ENCODE assay signal across 8 mouse cellular contexts in the genomic region with DNA sequence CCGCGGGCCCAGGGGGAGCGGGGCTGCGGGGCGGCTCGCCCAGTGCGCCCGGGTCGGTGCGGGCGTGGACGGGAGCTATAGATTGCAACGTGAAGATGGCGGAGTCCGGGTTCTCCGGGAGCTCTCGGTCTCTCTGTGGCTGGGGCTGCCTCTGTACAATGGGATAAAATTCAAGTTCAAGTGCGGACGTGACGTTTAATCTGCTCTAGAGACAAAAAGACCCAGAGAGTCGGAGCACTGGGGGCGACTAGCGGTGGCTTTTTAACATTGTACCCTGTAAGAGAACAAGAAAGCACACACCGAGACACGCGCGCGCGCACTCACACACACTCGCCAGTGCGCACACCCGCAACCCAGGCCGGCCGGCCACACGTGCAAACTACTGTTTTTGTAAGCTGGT. TPM values are rescaled to one million over a fixed set of nuclear protein-coding genes. Genes with fewer than 3 reads are reported as not detected.
DNase-seq lines count a peak whose midpoint lies in the region; ATAC-seq and TF ChIP-seq lines count a peak whose summit lies in the region.

No protein-coding gene starts in this region.

- no peaks in the 10 kb centered on the region for H3K4me1 ChIP-seq in ES-Bruce4 (ENCODE audit: control insufficient read depth, insufficient read depth, low read length)
- H3K4me1 ChIP-seq in forebrain, embryonic 16.5 days (replicated peaks; ENCODE audit: control insufficient read depth, insufficient read depth, low read length) = peaks cover 31% of the 10 kb centered on the region
- H3K4me1 ChIP-seq in megakaryocyte, embryonic 14.5 days = peaks cover 21% of the 10 kb centered on the region

- WGBS in forebrain, embryonic 16.5 days = under 1% methylated on average over 35 of the region's 35 CpGs

- TF ChIP-seq POLR2A in ES-Bruce4 (IDR thresholded peaks at IDR 0.05; ENCODE audit: insufficient read depth, low read length) = no peak

- no peaks in the 10 kb centered on the region for H3K9me3 ChIP-seq in ES-Bruce4 (replicated peaks; ENCODE audit: control insufficient read depth, insufficient read depth, low read length, poor library complexity, severe bottlenecking)
- H3K9me3 ChIP-seq in forebrain, embryonic 16.5 days (ENCODE audit: control insufficient read depth, low read length) = no peaks in the 10 kb centered on the region
- no peaks in the 10 kb centered on the region for H3K9me3 ChIP-seq in megakaryocyte, embryonic 14.5 days

- peak; percentile 78 for DNase-seq in adrenal gland, postnatal 14 days
- DNase-seq in left cerebral cortex, adult 9 months (ENCODE audit: low spot score in 2 of 2) = peak; percentile 70 to 79
- DNase-seq in right cerebral cortex, postnatal 4 days = peak; percentile 76
- no peak for DNase-seq in c-Kit-positive CD71-positive TER-119-positive erythroid progenitor cells, embryonic 14.5 days (ENCODE audit: low spot score)

- peak; percentile 14 for TF ChIP-seq CTCF in ES-Bruce4 (IDR thresholded peaks at IDR 0.05; ENCODE audit: low read depth, low read length)

- H3K9ac ChIP-seq in ES-Bruce4 (ENCODE audit: low read depth, poor library complexity, severe bottlenecking) = peak overlapping the region; percentile 88
- H3K9ac ChIP-seq in forebrain, embryonic 16.5 days (replicated peaks; ENCODE audit: low read depth, low read length) = peak overlapping the region; percentile 100

- no peak overlapping the region for H3K27ac ChIP-seq in ES-Bruce4 (ENCODE audit: insufficient read depth, low read length)
- H3K27ac ChIP-seq in forebrain, embryonic 16.5 days (ENCODE audit: low read length) = peak overlapping the region; percentile 100

- peak overlapping the region; percentile 28 for H3K4me3 ChIP-seq in ES-Bruce4 (ENCODE audit: low read depth, low read length)
- peak overlapping the region; percentile 81 for H3K4me3 ChIP-seq in forebrain, embryonic 16.5 days (replicated peaks; ENCODE audit: low read length)
- peak overlapping the region; percentile 76 for H3K4me3 ChIP-seq in megakaryocyte, embryonic 14.5 days (replicated peaks)

- H3K4me2 ChIP-seq in forebrain, embryonic 16.5 days (ENCODE audit: low read length) = peak overlapping the region; percentile 72

- H3K27me3 ChIP-seq in ES-Bruce4 (ENCODE audit: control insufficient read depth, insufficient read depth, low read length, poor library complexity, severe bottlenecking) = peaks cover 12% of the 10 kb centered on the region
- no peaks in the 10 kb centered on the region for H3K27me3 ChIP-seq in forebrain, embryonic 16.5 days (replicated peaks; ENCODE audit: control insufficient read depth, insufficient read depth, low read length)
- H3K27me3 ChIP-seq in megakaryocyte, embryonic 14.5 days (replicated peaks) = peaks cover 91% of the 10 kb centered on the region

- no peaks in the 10 kb centered on the region for H3K36me3 ChIP-seq in ES-Bruce4 (ENCODE audit: control insufficient read depth, insufficient read depth, low read length, poor library complexity, severe bottlenecking)
- no peaks in the 10 kb centered on the region for H3K36me3 ChIP-seq in forebrain, embryonic 16.5 days (ENCODE audit: control insufficient read depth, insufficient read depth)
- no peaks in the 10 kb centered on the region for H3K36me3 ChIP-seq in megakaryocyte, embryonic 14.5 days (replicated peaks; ENCODE audit: low read length)

- peak; percentile 69 for ATAC-seq in forebrain, embryonic 16.5 days
- ATAC-seq in inflammation-experienced regulatory T-cells, adult 6 months = peak; percentile 86

- TF ChIP-seq EP300 in ES-Bruce4 (IDR thresholded peaks at IDR 0.05; ENCODE audit: insufficient read depth, low read depth, low read length) = no peak

RNA-seq across cellular contexts. Expression of a gene that starts 0.5 kb away (rescaled TPM):
- 0.69 and 0.79 TPM in 2 replicates for polyA plus RNA-seq in ES-Bruce4 (2011; ENCODE audit: insufficient read depth, insufficient read length, low read depth, missing spikeins)
- 1.0 and 4.7 TPM in 2 replicates for total RNA-seq in adrenal gland, postnatal 14 days (2021)
- 81.4 and 87.9 TPM in 2 replicates for polyA plus RNA-seq in forebrain, embryonic 16.5 days (2015; fragmentation: Nextera tagmentation; extraction: Ambion mirVana)
- polyA plus RNA-seq in inflammation-experienced regulatory T-cells, adult 6 months (2017; shearing (Covaris generic)) = 10 to 100 TPM; 26.0 to 46.3 (median 40.8) TPM
- polyA plus RNA-seq in megakaryocyte, embryonic 14.5 days (2012; ENCODE audit: insufficient read depth, low replicate concordance) = 0.07 and 0.66 TPM in 2 replicates

Comparison
In these comparisons a context has a peak if more than half of its experiments do, and no peak if none do; other contexts are left out.
1. H3K4me3 ChIP-seq: peak in every context shown above with its lines; median percentile 81 in forebrain, embryonic 16.5 days; 76 in megakaryocyte, embryonic 14.5 days; 28 in ES-Bruce4.
2. RNA of a gene that starts 0.5 kb away (polyA plus RNA-seq): 81.4 to 87.9 TPM in forebrain, embryonic 16.5 days and 26.0 to 46.3 TPM in inflammation-experienced regulatory T-cells, adult 6 months; 0.69 to 0.79 TPM in ES-Bruce4 and 0.07 to 0.66 TPM in megakaryocyte, embryonic 14.5 days; every median in the first group is over 10 times any median in the second.